Mouse (Mus musculus): ENCODE measurements around the gene Cnpy1.

DNA sequence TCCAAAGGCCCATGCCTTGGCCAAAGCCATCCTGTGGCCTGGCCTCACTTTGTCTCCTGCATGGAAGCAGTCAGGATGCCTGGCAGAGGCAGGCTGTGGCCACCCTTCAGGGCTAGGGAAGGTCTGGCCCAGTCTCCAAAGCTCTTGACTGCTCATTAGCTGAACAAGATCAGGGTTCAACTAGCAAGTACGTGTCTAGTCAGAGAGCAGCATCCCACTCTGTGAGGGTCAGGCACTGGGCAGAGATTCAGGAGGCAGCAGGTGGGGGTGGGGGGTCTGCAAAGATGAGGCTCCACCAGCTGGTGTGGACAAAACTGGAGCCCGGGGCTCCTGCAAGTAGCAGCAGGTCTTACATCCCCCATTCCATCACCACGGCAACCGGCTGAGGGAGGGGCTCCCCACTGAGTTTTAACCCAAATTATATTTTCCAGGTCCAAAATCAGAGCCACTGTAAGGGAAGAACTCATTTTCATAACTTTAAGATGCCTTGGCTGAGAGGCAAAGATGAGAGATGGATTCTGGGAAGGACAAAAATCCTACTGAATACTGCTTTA lies 5.7 kb upstream of the Cnpy1 start:
- TF ChIP-seq TCF12 (IDR thresholded peaks at IDR 0.05; ENCODE audit: insufficient read depth, poor library complexity, severe bottlenecking): no peak
- no peak for TF ChIP-seq POLR2A (IDR thresholded peaks at IDR 0.05; ENCODE audit: insufficient read length, low read depth)
- TF ChIP-seq CEBPB (IDR thresholded peaks at IDR 0.05; ENCODE audit: insufficient read depth, poor library complexity, severe bottlenecking): no peak

All from myocyte (in vitro differentiated cells).